In the genomic region with DNA sequence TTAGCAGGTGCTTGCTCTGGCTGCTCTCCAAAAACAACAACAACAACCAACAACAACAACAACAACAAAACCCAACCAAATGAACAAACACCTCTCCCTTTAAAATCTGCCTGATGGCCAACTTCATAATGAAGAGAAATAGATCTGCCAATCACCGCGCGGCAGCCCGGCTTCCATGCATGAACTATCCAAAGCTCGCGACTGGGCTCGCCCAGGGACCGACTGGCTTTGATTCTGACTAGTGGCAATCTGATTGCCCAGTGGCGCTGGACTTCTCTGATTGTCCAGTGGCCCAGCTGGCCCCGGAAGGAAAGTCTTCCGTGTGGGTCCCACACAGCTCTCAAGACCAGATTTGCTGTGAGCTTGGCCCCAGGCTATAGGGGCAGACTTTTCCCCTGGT, we compare ENCODE assay signal across 8 mouse cellular contexts. TPM values are rescaled to one million over a fixed set of nuclear protein-coding genes. Genes with fewer than 3 reads are reported as not detected.
DNase-seq lines count a peak whose midpoint lies in the region; ATAC-seq and TF ChIP-seq lines count a peak whose summit lies in the region.

No protein-coding gene starts in this region.

- H3K9ac ChIP-seq in kidney, embryonic 16.5 days (replicated peaks; ENCODE audit: low read length), result peak overlapping the region; percentile 67
- peak overlapping the region; percentile 20; the same call in 1 of the 2 replicates for H3K9ac ChIP-seq in stomach, embryonic 15.5 days

- TF ChIP-seq POLR2A in brain, embryonic 14.5 days (IDR thresholded peaks at IDR 0.05; ENCODE audit: borderline replicate concordance, extremely low read depth, insufficient read depth, insufficient read length, poor library complexity, severe bottlenecking), result no peak

- H3K9me3 ChIP-seq in heart, embryonic 10.5 days, result no peaks in the 10 kb centered on the region
- H3K9me3 ChIP-seq in kidney, embryonic 16.5 days (ENCODE audit: low read length), result no peaks in the 10 kb centered on the region
- H3K9me3 ChIP-seq in stomach, embryonic 15.5 days, result no peaks in the 10 kb centered on the region

- H3K27ac ChIP-seq in heart, embryonic 10.5 days, result peak overlapping the region; percentile 57; the same call in 1 of the 2 replicates
- no peak overlapping the region for H3K27ac ChIP-seq in kidney, embryonic 16.5 days (ENCODE audit: low read length)
- H3K27ac ChIP-seq in stomach, embryonic 15.5 days, result no peak overlapping the region

- no peaks in the 10 kb centered on the region for H3K36me3 ChIP-seq in heart, embryonic 10.5 days
- H3K36me3 ChIP-seq in kidney, embryonic 16.5 days (ENCODE audit: insufficient read depth, low read length), result no peaks in the 10 kb centered on the region; the same call in 1 of the 2 replicates
- H3K36me3 ChIP-seq in stomach, embryonic 15.5 days, result no peaks in the 10 kb centered on the region

- DNase-seq in heart, embryonic 10.5 days (ENCODE audit: low spot score), result no peak
- DNase-seq in heart, postnatal 25 days (ENCODE audit: low spot score), result no peak
- DNase-seq in brain, embryonic 14.5 days (ENCODE audit: low read depth), result peak; percentile 49
- DNase-seq in lung, postnatal 14 days, result peak; percentile 44
- DNase-seq in ovary, postnatal 10 days (ENCODE audit: low spot score), result no peak

- TF ChIP-seq CTCF in brain, embryonic 14.5 days (IDR thresholded peaks at IDR 0.05; ENCODE audit: borderline replicate concordance, extremely low read depth, insufficient read depth, insufficient read length), result no peak

- 0 out of 2 replicates have a peak, but pooled peaks have one; percentile 8 for ATAC-seq in granulocyte monocyte progenitor cell, adult 5-6 weeks (replicated peaks; ENCODE audit: poor library complexity, severe bottlenecking)
- ATAC-seq in kidney, embryonic 16.5 days (ENCODE audit: low FRiP score, low TSS enrichment), result peak; percentile 69; the same call in 1 of the 2 replicates
- ATAC-seq in stomach, embryonic 15.5 days (ENCODE audit: insufficient read depth, low FRiP score, low read depth), result no peak

- peaks cover 21% of the 10 kb centered on the region for H3K4me1 ChIP-seq in heart, embryonic 10.5 days
- peaks cover 11% of the 10 kb centered on the region for H3K4me1 ChIP-seq in kidney, embryonic 16.5 days (ENCODE audit: insufficient read depth, low read length)
- peaks cover 15% of the 10 kb centered on the region for H3K4me1 ChIP-seq in stomach, embryonic 15.5 days

- peaks cover 91% of the 10 kb centered on the region for H3K27me3 ChIP-seq in heart, embryonic 10.5 days (ENCODE audit: insufficient read depth, poor library complexity, severe bottlenecking)
- peaks cover 36% of the 10 kb centered on the region for H3K27me3 ChIP-seq in kidney, embryonic 16.5 days (ENCODE audit: insufficient read depth, low read length)
- H3K27me3 ChIP-seq in stomach, embryonic 15.5 days (replicated peaks), result peaks cover 27% of the 10 kb centered on the region

- intact Hi-C loops in heart, postnatal 25 days (cut with DNase I), result loop anchor here (2.0 to 5.0 kb wide), 3 partner anchors 16 to 61 kb away; no protein-coding TSS in a partner anchor

- H3K4me3 ChIP-seq in heart, embryonic 10.5 days, result peak overlapping the region; percentile 63
- peak overlapping the region; percentile 58 for H3K4me3 ChIP-seq in kidney, embryonic 16.5 days (ENCODE audit: low read length)
- H3K4me3 ChIP-seq in stomach, embryonic 15.5 days (replicated peaks), result peak overlapping the region; percentile 49

- 3% methylated on average over 11 of the region's 11 CpGs for WGBS in heart, embryonic 10.5 days
- WGBS in kidney, embryonic 16.5 days, result 2% methylated on average over 11 of the region's 11 CpGs
- WGBS in stomach, embryonic 15.5 days, result 2% methylated on average over 11 of the region's 11 CpGs

- H3K4me2 ChIP-seq in kidney, embryonic 16.5 days (replicated peaks; ENCODE audit: low read depth, low read length), result peak overlapping the region; percentile 98
- H3K4me2 ChIP-seq in stomach, embryonic 15.5 days, result peak overlapping the region; percentile 99

RNA-seq across cellular contexts. Expression of a gene that starts 0.3 kb away (rescaled TPM):
- 2.1 and 4.5 TPM in 2 replicates for polyA plus RNA-seq in heart, embryonic 10.5 days (2016; fragmentation: Nextera tagmentation; extraction: Ambion mirVana)
- total RNA-seq in heart, postnatal 25 days (2021), result 1 to 10 TPM; 3.2 to 4.5 TPM
- 1.4 and 1.7 TPM in 2 replicates for polyA plus RNA-seq in brain, embryonic 14.5 days (2012; rRNA removed)
- 213 and 215 TPM in 2 replicates for total RNA-seq in granulocyte monocyte progenitor cell, adult 5-6 weeks (2014; fragmentation: Nextera tagmentation)
- 171 and 196 TPM in 2 replicates for total RNA-seq in granulocyte monocyte progenitor cell, adult 5-6 weeks (2017)
- 10.0 and 10.9 TPM in 2 replicates for polyA plus RNA-seq in kidney, embryonic 16.5 days (2015; fragmentation: Nextera tagmentation; extraction: Ambion mirVana)
- 21.8 and 23.0 TPM in 2 replicates for polyA plus RNA-seq in stomach, embryonic 15.5 days (2015; fragmentation: Nextera tagmentation; extraction: Ambion mirVana)

Comparison
In these comparisons a context has a peak if more than half of its experiments do, and no peak if none do; other contexts are left out.
1. DNase-seq: peak in brain, embryonic 14.5 days (single experiment) and lung, postnatal 14 days (single experiment); none in heart, embryonic 10.5 days (single experiment), heart, postnatal 25 days (single experiment) and ovary, postnatal 10 days (single experiment).
2. Peak in every context shown above with its lines, with median percentiles within 50 percentile points of each other: H3K4me3 ChIP-seq.